Mouse (Mus musculus) adrenal gland, adult (tissue): ENCODE measurements around the gene Olfr1198.

Experiments used
- DNase-seq, 2 experiments: peaks; one replicate each; pipeline ENCODE4 v3.0.0; 2022 to 2023; ENCODE audit warnings: low spot score in 1 of 2; ENCODE audit not compliant: inconsistent age in 2 of 2

Olfr1198 gene

GRCm38 (mm10) chr2:88751270-88751669, at the start of gene Olfr1198:
Gene Olfr1198, minus strand, starts transcription at chr2:88751370.
- no peak for DNase-seq

- DNase-seq: no peak
Observed at GRCm38 (mm10) chr2:88792736-88793135, 41.6 kb upstream of the Olfr1198 start, which contains the start of gene Olfr1201. Gene Olfr1201, plus strand, starts transcription at chr2:88793036.

- DNase-seq: no peak
Observed at GRCm38 (mm10) chr2:88770388-88770787, 19.2 kb upstream of the Olfr1198 start, which contains the start of gene Olfr1200. Gene Olfr1200, minus strand, starts transcription at chr2:88770488.

GRCm38 (mm10) chr2:88760369-88760768, 9.2 kb upstream of the Olfr1198 start, which contains the start of gene Olfr1199:
Gene Olfr1199, minus strand, starts transcription at chr2:88760469.
- DNase-seq: no peak

- DNase-seq: no peak
Observed at GRCm38 (mm10) chr2:88743379-88743778, 7.8 kb downstream of the Olfr1198 start.

- no peak for DNase-seq
Observed at GRCm38 (mm10) chr2:88732266-88732665, 18.9 kb downstream of the Olfr1198 start, which contains the start of gene Olfr1197. Gene Olfr1197, minus strand, starts transcription at chr2:88732366.

GRCm38 (mm10) chr2:88704497-88704896, 46.7 kb downstream of the Olfr1198 start, which contains the start of gene Olfr1196:
Gene Olfr1196, minus strand, starts transcription at chr2:88704597.
- DNase-seq: no peak
